Mouse (Mus musculus) liver, embryonic 14.5 days (tissue): ENCODE measurements around the gene Ube2q2. TPM values are rescaled to one million over a fixed set of nuclear protein-coding genes. Genes with fewer than 3 reads are reported as not detected.
A peak's percentile ranks its signal among the peaks of the same experiment; 100 is the strongest.
"Not testable (repeated sequence)": the region's sequence is repeated elsewhere in the genome, so short reads cannot be mapped to it uniquely, and the experiment has no call there.

Experiments
- ATAC-seq: fragments of 200-750 bp; cut with Nextera tagmentation; 2 replicates; pipeline ENCODE4 v1.8.0; 2017; ENCODE audit warnings: moderate number of reproducible peaks, mild to moderate bottlenecking, moderate library complexity; ENCODE audit not compliant: insufficient read depth
- DNase-seq, 3 experiments: peaks; one replicate each; pipeline ENCODE4 v3.0.0-alpha.2; 2012 to 2013; ENCODE audit warnings: low read depth in 3 of 3, low spot score in 3 of 3
- H3K27ac ChIP-seq: fragments of 300-500 bp; sonication (generic); 2 replicates; pipeline ENCODE4 v1.5.1; 2014; ENCODE audit warnings: moderate library complexity, mild to moderate bottlenecking, control low read depth, inconsistent platforms
- H3K27me3 ChIP-seq: fragments of 300-500 bp; sonication (generic); 2 replicates; pipeline ENCODE4 v1.6.1; 2014; ENCODE audit warnings: mild to moderate bottlenecking, low read length, moderate library complexity; ENCODE audit not compliant: control insufficient read depth, insufficient read depth
- H3K36me3 ChIP-seq: fragments of 300-500 bp; sonication (generic); replicated peaks from 2 replicates; pipeline ENCODE4 v1.6.1; 2014; ENCODE audit warnings: low read depth; ENCODE audit not compliant: control insufficient read depth, insufficient read depth
- H3K4me1 ChIP-seq, 2 experiments: fragments of 200-500 bp in 1 of 2; fragments of 300-500 bp in 1 of 2; sonication (generic) in 1 of 2; replicated peaks; 2 replicates each; pipeline ENCODE4 v1.6.1; 2012 to 2014; ENCODE audit warnings: antibody characterized with exemption in 1 of 2, inconsistent platforms in 1 of 2, low read length in 1 of 2; ENCODE audit not compliant: control insufficient read depth in 2 of 2, insufficient read depth in 2 of 2
- H3K4me2 ChIP-seq: fragments of 300-500 bp; sonication (generic); 2 replicates; pipeline ENCODE4 v1.6.1; 2014; ENCODE audit warnings: low read depth, mild to moderate bottlenecking, control low read depth, moderate library complexity
- H3K4me3 ChIP-seq, 2 experiments: fragments of 200-500 bp in 1 of 2; fragments of 300-500 bp in 1 of 2; sonication (generic) in 1 of 2; 2 replicates each; pipeline ENCODE4 v1.5.1; 2012 to 2014; ENCODE audit warnings: low read depth in 2 of 2, low read length in 2 of 2, mild to moderate bottlenecking in 2 of 2, control low read depth in 1 of 2, inconsistent platforms in 1 of 2, moderate library complexity in 1 of 2; ENCODE audit not compliant: insufficient read depth in 1 of 2
- H3K9ac ChIP-seq: fragments of 300-500 bp; sonication (generic); replicated peaks from 2 replicates; pipeline ENCODE4 v1.6.1; 2014; ENCODE audit warnings: mild to moderate bottlenecking, control low read depth, moderate library complexity
- H3K9me3 ChIP-seq: fragments of 300-500 bp; sonication (generic); 2 replicates; pipeline ENCODE4 v1.6.1; 2016; ENCODE audit warnings: low read length, mixed read lengths; ENCODE audit not compliant: control insufficient read depth
- CTCF ChIP-seq: IDR thresholded peaks from 2 replicates; pipeline ENCODE4 v1.5.1; 2016; ENCODE audit warnings: antibody characterized with exemption, low read depth, control low read depth
- EP300 ChIP-seq: IDR thresholded peaks from 2 replicates; pipeline ENCODE4 v1.6.1; 2016; ENCODE audit warnings: antibody characterized with exemption, low read depth
- WGBS: fragments of 180-500 bp; shearing (Covaris S2); extraction: QIAGEN DNeasy Blood & Tissue Kit; methylation state at CpG from one replicate; pipeline ENCODE4 v1.1.7; 2014; ENCODE audit not compliant: insufficient replicate concordance; 5-methylcytosine and 5-hydroxymethylcytosine counted together
- polyA plus RNA-seq, 2 experiments: library from polyadenylated mRNA; depleted of rRNA in 1 of 2; stranded (reverse) in 1 of 2; unstranded in 1 of 2; fragments of >200 nt; fragmentation: Nextera tagmentation in 1 of 2; extraction: Ambion mirVana in 1 of 2; gene quantifications; 2 replicates each; pipeline versions ENCODE4 v1.2.1 to v1.2.3; 2012 to 2014

Gene Ube2q2
- polyA plus RNA-seq, 2 experiments, result 5.3 to 11.3 TPM

- WGBS, result 31% methylated on average over 15 of the region's 16 CpGs
- TF ChIP-seq EP300 (no peak), CTCF (peak; percentile 93)
- peak; percentile 65 to 77 (median 68) for DNase-seq
- ATAC-seq, result peak; percentile 75
- no peaks in the 10 kb centered on the region for H3K27me3 ChIP-seq
- no peaks in the 10 kb centered on the region for H3K9me3 ChIP-seq
- H3K4me2 ChIP-seq, result no peak overlapping the region
- no peak overlapping the region for H3K4me3 ChIP-seq
- H3K36me3 ChIP-seq, result no peaks in the 10 kb centered on the region
- no peak overlapping the region for H3K9ac ChIP-seq
- no peak overlapping the region for H3K27ac ChIP-seq
- no peaks in the 10 kb centered on the region for H3K4me1 ChIP-seq
These were observed 38.4 kb upstream of the Ube2q2 start for GRCm38 (mm10) chr9:55110059-55110834.

GRCm38 (mm10) chr9:55110835-55111217 lies 37.8 kb upstream of the Ube2q2 start:
- not testable (repeated sequence) for ATAC-seq, DNase-seq, H3K9me3 ChIP-seq, H3K27ac ChIP-seq, H3K4me2 ChIP-seq, H3K9ac ChIP-seq, H3K27me3 ChIP-seq, H3K36me3 ChIP-seq, H3K4me1 ChIP-seq, H3K4me3 ChIP-seq
- 6% methylated on average over 2 of the region's 3 CpGs for WGBS

- DNase-seq, result no peak
- H3K9ac ChIP-seq, result no peak overlapping the region
- no peak overlapping the region for H3K4me3 ChIP-seq
- no peaks in the 10 kb centered on the region for H3K4me1 ChIP-seq
- no peak overlapping the region for H3K27ac ChIP-seq
- no peak for ATAC-seq
- WGBS, result 52% methylated on average over 1 of the region's 1 CpGs
- H3K36me3 ChIP-seq, result no peaks in the 10 kb centered on the region
- H3K27me3 ChIP-seq, result no peaks in the 10 kb centered on the region
- H3K9me3 ChIP-seq, result no peaks in the 10 kb centered on the region
- H3K4me2 ChIP-seq, result no peak overlapping the region
- TF ChIP-seq CTCF, result no peak
- no peak for TF ChIP-seq EP300
These were observed 33.9 kb upstream of the Ube2q2 start for GRCm38 (mm10) chr9:55114752-55115151.

- TF ChIP-seq EP300, result no peak
- TF ChIP-seq CTCF, result no peak
- Histone ChIP-seq H3K36me3 (no peaks in the 10 kb centered on the region), H3K4me3 (no peak overlapping the region), H3K4me2 (no peak overlapping the region), H3K27ac (no peak overlapping the region), H3K9ac (no peak overlapping the region), H3K9me3 (no peaks in the 10 kb centered on the region), H3K27me3 (no peaks in the 10 kb centered on the region), H3K4me1 (no peaks in the 10 kb centered on the region)
- no peak for DNase-seq
- no peak for ATAC-seq
- WGBS, result 71% methylated on average over 5 of the region's 5 CpGs
These were observed 31.2 kb upstream of the Ube2q2 start for GRCm38 (mm10) chr9:55117293-55118055.

- Histone ChIP-seq H3K4me1 (peaks cover 0 to 4% of the 10 kb centered on the region in 2 experiments; a peak in 1 of 4 replicates), H3K27me3 (no peaks in the 10 kb centered on the region), H3K9me3 (no peaks in the 10 kb centered on the region), H3K9ac (no peak overlapping the region), H3K36me3 (no peaks in the 10 kb centered on the region), H3K4me3 (no peak overlapping the region), H3K27ac (no peak overlapping the region), H3K4me2 (no peak overlapping the region)
- WGBS, result 38% methylated on average over 3 of the region's 3 CpGs
- TF ChIP-seq CTCF (no peak), EP300 (no peak)
- DNase-seq (no peak), ATAC-seq (no peak)
These were observed 26.1 kb upstream of the Ube2q2 start for GRCm38 (mm10) chr9:55122586-55122985.
